Mouse (Mus musculus) heart, embryonic 14.5 days (tissue): ENCODE results near the gene 1700088E04Rik. TPM values are rescaled to one million over a fixed set of nuclear protein-coding genes. Genes with fewer than 3 reads are reported as not detected.

Experiments used
- ATAC-seq: fragments of 200-750 bp; cut with Nextera tagmentation; 2 replicates; pipeline ENCODE4 v1.8.0; 2017; ENCODE audit warnings: low read depth, moderate TSS enrichment; ENCODE audit not compliant: insufficient number of reproducible peaks, insufficient read depth, low FRiP score
- H3K27ac ChIP-seq, 2 experiments: fragments of 200-500 bp in 1 of 2; fragments of 300-500 bp in 1 of 2; sonication (generic) in 1 of 2; replicated peaks in 1 of 2; 2 replicates each; pipeline ENCODE4 v1.5.1; 2012 to 2014; ENCODE audit warnings: low read depth in 2 of 2, low read length in 2 of 2, control low read depth in 1 of 2, mild to moderate bottlenecking in 1 of 2, mixed read lengths in 1 of 2; ENCODE audit not compliant: control insufficient read depth in 1 of 2, insufficient read depth in 1 of 2
- H3K27me3 ChIP-seq: fragments of 300-500 bp; sonication (generic); 2 replicates; pipeline ENCODE4 v1.6.1; 2014; ENCODE audit warnings: mild to moderate bottlenecking, low read length, control low read depth; ENCODE audit not compliant: control insufficient read depth, insufficient read depth
- H3K36me3 ChIP-seq: fragments of 300-500 bp; sonication (generic); 2 replicates; pipeline ENCODE4 v1.6.1; 2014; ENCODE audit warnings: mild to moderate bottlenecking, control low read depth, low read length, mixed read lengths; ENCODE audit not compliant: control insufficient read depth, insufficient read depth
- H3K4me1 ChIP-seq, 2 experiments: fragments of 200-500 bp in 1 of 2; fragments of 300-500 bp in 1 of 2; sonication (generic) in 1 of 2; 2 replicates each; pipeline ENCODE4 v1.6.1; 2012 to 2014; ENCODE audit warnings: low read length in 2 of 2, control low read depth in 1 of 2, mixed read lengths in 1 of 2; ENCODE audit not compliant: control insufficient read depth in 2 of 2, insufficient read depth in 2 of 2
- H3K4me2 ChIP-seq: fragments of 300-500 bp; sonication (generic); 2 replicates; pipeline ENCODE4 v1.6.1; 2014; ENCODE audit warnings: mild to moderate bottlenecking, low read length
- H3K4me3 ChIP-seq, 2 experiments: fragments of 200-500 bp in 1 of 2; fragments of 300-500 bp in 1 of 2; sonication (generic) in 1 of 2; 2 replicates each; pipeline ENCODE4 v1.5.1; 2012 to 2014; ENCODE audit warnings: low read length in 2 of 2, mild to moderate bottlenecking in 2 of 2, control low read depth in 1 of 2, low read depth in 1 of 2, moderate library complexity in 1 of 2; ENCODE audit not compliant: control insufficient read depth in 1 of 2, insufficient read depth in 1 of 2
- H3K9ac ChIP-seq: fragments of 300-500 bp; sonication (generic); 2 replicates; pipeline ENCODE4 v1.6.1; 2014; ENCODE audit warnings: mild to moderate bottlenecking, low read length
- H3K9me3 ChIP-seq: fragments of 300-500 bp; sonication (generic); 2 replicates; pipeline ENCODE4 v1.6.1; 2016; ENCODE audit warnings: low read length, control low read depth; ENCODE audit not compliant: control insufficient read depth
- WGBS: fragments of 180-500 bp; shearing (Covaris S2); extraction: QIAGEN DNeasy Blood & Tissue Kit; methylation state at CpG from one replicate; pipeline ENCODE4 v1.1.7; 2014; 5-methylcytosine and 5-hydroxymethylcytosine counted together
- polyA plus RNA-seq: library from polyadenylated mRNA; unstranded; fragments of >200 nt; fragmentation: Nextera tagmentation; extraction: Ambion mirVana; gene quantifications from 2 replicates; pipeline ENCODE4 v1.2.1, GENCODE M21; 2014

The 1700088E04Rik gene
- polyA plus RNA-seq, 1 experiment from 2014 or later, result 8.4 TPM

- Histone ChIP-seq H3K9me3 (no peaks in the 10 kb centered on the region), H3K27me3 (no peaks in the 10 kb centered on the region), H3K4me1 (peaks cover 18 to 31% of the 10 kb centered on the region in 2 experiments), H3K9ac (no peak overlapping the region), H3K36me3 (peaks cover 78% of the 10 kb centered on the region), H3K27ac (no peak overlapping the region), H3K4me2 (no peak overlapping the region), H3K4me3 (no peak overlapping the region)
- 48% methylated on average over 7 of the region's 7 CpGs for WGBS
- ATAC-seq, result no peak
Measured at GRCm38 (mm10) chr15:79093083-79093839, 47.8 kb downstream of the 1700088E04Rik start.

- Histone ChIP-seq H3K4me2 (no peak overlapping the region), H3K9ac (no peak overlapping the region), H3K9me3 (no peaks in the 10 kb centered on the region), H3K27me3 (no peaks in the 10 kb centered on the region), H3K36me3 (peaks cover 88% of the 10 kb centered on the region), H3K4me3 (no peak overlapping the region), H3K4me1 (peaks cover 8 to 21% of the 10 kb centered on the region in 2 experiments), H3K27ac (no peak overlapping the region)
- 87% methylated on average over 6 of the region's 6 CpGs for WGBS
- no peak for ATAC-seq
Measured at GRCm38 (mm10) chr15:79092284-79092683, 48.8 kb downstream of the 1700088E04Rik start.

GRCm38 (mm10) chr15:79079567-79079966, 61.5 kb downstream of the 1700088E04Rik start:
- ATAC-seq, result no peak
- H3K9me3 ChIP-seq, result no peaks in the 10 kb centered on the region
- no peak overlapping the region for H3K4me3 ChIP-seq
- WGBS, result 93% methylated on average over 7 of the region's 7 CpGs
- H3K4me2 ChIP-seq, result no peak overlapping the region
- H3K4me1 ChIP-seq, result peaks cover 6% of the 10 kb centered on the region in 2 experiments; a peak in 3 of 4 replicates
- no peak overlapping the region for H3K27ac ChIP-seq
- H3K9ac ChIP-seq, result no peak overlapping the region
- H3K36me3 ChIP-seq, result peaks cover 83% of the 10 kb centered on the region
- no peaks in the 10 kb centered on the region for H3K27me3 ChIP-seq

Other genes with a start within 250 kb of the 1700088E04Rik start
- 0.16 TPM in 1 of 2 replicates, not detected in the other for gene Gm49510, start 241.6 kb downstream of the 1700088E04Rik start, polyA plus RNA-seq
- 13.6 and 14.5 TPM in 2 replicates for gene Sh3bp1, start 241.5 kb downstream of the 1700088E04Rik start, polyA plus RNA-seq
- gene Pdxp, start 227.3 kb downstream of the 1700088E04Rik start, polyA plus RNA-seq, result 26.2 and 26.6 TPM in 2 replicates
- gene Lgals1, start 214.5 kb downstream of the 1700088E04Rik start, polyA plus RNA-seq, result 708 and 842 TPM in 2 replicates
- gene Nol12, start 206.3 kb downstream of the 1700088E04Rik start, polyA plus RNA-seq, result 30.5 and 32.6 TPM in 2 replicates
- gene Triobp, start 193.5 kb downstream of the 1700088E04Rik start, polyA plus RNA-seq, result 34.9 and 41.1 TPM in 2 replicates
- gene H1f0, start 112.8 kb downstream of the 1700088E04Rik start, polyA plus RNA-seq, result 102 and 117 TPM in 2 replicates
- gene Galr3, start 99.4 kb downstream of the 1700088E04Rik start, polyA plus RNA-seq, result not detected in 2 replicates
- gene Ankrd54, start 78.4 kb downstream of the 1700088E04Rik start, polyA plus RNA-seq, result 20.2 and 23.0 TPM in 2 replicates
- gene Eif3l, start 66.1 kb downstream of the 1700088E04Rik start, polyA plus RNA-seq, result 144 and 153 TPM in 2 replicates
- gene Micall1, start 32.4 kb downstream of the 1700088E04Rik start, polyA plus RNA-seq, result 18.9 and 20.2 TPM in 2 replicates
- gene Polr2f, start 244 bp downstream of the 1700088E04Rik start, polyA plus RNA-seq, result 271 and 299 TPM in 2 replicates
- 0.63 and 0.80 TPM in 2 replicates for gene Sox10, start 24.0 kb upstream of the 1700088E04Rik start, polyA plus RNA-seq
- 19.2 and 24.5 TPM in 2 replicates for gene Pick1, start 87.9 kb upstream of the 1700088E04Rik start, polyA plus RNA-seq
- 0.63 and 0.84 TPM in 2 replicates for gene Gm49486, start 88.1 kb upstream of the 1700088E04Rik start, polyA plus RNA-seq
- 0.28 and 0.75 TPM in 2 replicates for gene Slc16a8, start 113.5 kb upstream of the 1700088E04Rik start, polyA plus RNA-seq
- gene Baiap2l2, start 144.3 kb upstream of the 1700088E04Rik start, polyA plus RNA-seq, result 9.1 and 13.9 TPM in 2 replicates
- 10.9 and 11.7 TPM in 2 replicates for gene Pla2g6, start 187.1 kb upstream of the 1700088E04Rik start, polyA plus RNA-seq
- gene Maff, start 205.4 kb upstream of the 1700088E04Rik start, polyA plus RNA-seq, result 2.2 and 3.5 TPM in 2 replicates